14 mouse cellular contexts compared by ENCODE assay signal in the genomic region with DNA sequence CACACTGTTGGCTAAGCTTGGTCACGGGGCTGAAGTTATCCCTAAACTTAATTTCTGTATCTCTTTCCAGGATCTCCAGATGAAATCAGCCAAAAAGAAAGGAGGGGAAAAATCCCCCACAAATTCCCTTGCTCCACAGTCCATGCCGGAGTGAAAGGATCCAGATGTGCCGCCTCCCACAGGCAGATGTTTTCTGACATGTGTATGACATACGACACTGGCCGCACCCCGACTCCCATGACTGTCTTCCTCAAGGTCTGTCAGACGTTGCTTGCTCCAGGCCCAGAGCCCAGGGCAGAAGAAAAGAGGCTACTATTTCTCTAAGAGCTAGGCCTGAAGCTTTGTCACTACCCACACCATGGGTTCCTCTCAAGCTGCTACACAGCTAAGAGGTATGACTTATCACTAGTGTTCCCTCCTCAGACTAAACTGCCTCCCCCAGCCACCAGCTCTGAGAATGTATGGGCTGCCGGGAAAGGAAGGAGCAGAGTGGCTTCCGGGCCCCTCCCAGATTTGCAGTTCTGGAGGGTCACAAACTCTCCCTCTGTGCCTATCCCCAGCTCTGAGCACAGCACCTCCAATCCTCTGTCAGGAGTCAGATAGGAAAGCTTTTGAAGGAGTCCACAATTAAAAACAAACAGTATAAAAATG. TPM values are rescaled to one million over a fixed set of nuclear protein-coding genes. Genes with fewer than 3 reads are reported as not detected.
DNase-seq lines count a peak whose midpoint lies in the region; ATAC-seq and TF ChIP-seq lines count a peak whose summit lies in the region.
"Had no signal": no experiment of that assay in that cellular context is flagged by ENCODE, and none has a peak within 500 bp of the region (broad histone marks: within the 10 kb centered on the region; RNA-seq: fewer than 3 reads in every experiment).

No protein-coding gene starts in this region.

- WGBS in midbrain, embryonic 14.5 days, result 88% methylated on average over 9 of the region's 9 CpGs

- TF ChIP-seq CTCF in left cerebral cortex, adult 2 months (IDR thresholded peaks at IDR 0.05), result no peak
- TF ChIP-seq CTCF in embryonic fibroblast, embryonic 13.5 days (IDR thresholded peaks at IDR 0.05; ENCODE audit: borderline replicate concordance, insufficient read depth, low read length), result no peak

- no peaks in the 10 kb centered on the region for H3K9me3 ChIP-seq in midbrain, embryonic 14.5 days (ENCODE audit: control insufficient read depth, low read length)
- H3K9me3 ChIP-seq: heart, embryonic 10.5 days; hindbrain, embryonic 15.5 days had no signal

- intact Hi-C loops in left cerebral cortex, adult 2 months (cut with DNase I), result no loop called here

- H3K9ac ChIP-seq in midbrain, embryonic 14.5 days (replicated peaks; ENCODE audit: low read length), result no peak overlapping the region
- H3K9ac ChIP-seq: hindbrain, embryonic 15.5 days had no signal

- peak; percentile 31 for DNase-seq in adrenal gland, postnatal 14 days
- DNase-seq in adrenal gland, adult 8-10 months, result no peak
- DNase-seq in left cerebral cortex, adult 2 months (ENCODE audit: extremely low spot score in 1 of 2, low spot score in 2 of 2), result no peak
- no peak for DNase-seq in left cerebral cortex, adult 9 months (ENCODE audit: low spot score in 2 of 2)
- peak; percentile 48 for DNase-seq in mesoderm, embryonic 11.5 days (ENCODE audit: low read depth, low spot score)
- DNase-seq in midbrain, embryonic 14.5 days, result no peak
- DNase-seq: cerebellum, postnatal 36 days; right cerebral cortex, postnatal 14 days; thymus, postnatal 25 days had no signal

- H3K27ac ChIP-seq in left cerebral cortex, adult 2 months, result peak overlapping the region; percentile 47; the same call in 1 of the 2 replicates
- peak overlapping the region; percentile 85 for H3K27ac ChIP-seq in embryonic fibroblast, embryonic 13.5 days (ENCODE audit: insufficient read depth, low read length)
- no peak overlapping the region for H3K27ac ChIP-seq in midbrain, embryonic 14.5 days (replicated peaks; ENCODE audit: low read depth, low read length)
- H3K27ac ChIP-seq: heart, embryonic 10.5 days; hindbrain, embryonic 15.5 days had no signal

- peaks cover 86% of the 10 kb centered on the region for H3K36me3 ChIP-seq in midbrain, embryonic 14.5 days (ENCODE audit: control insufficient read depth, insufficient read depth, low read length)

- ATAC-seq in midbrain, embryonic 14.5 days (ENCODE audit: low FRiP score, low TSS enrichment), result no peak
- no peak for ATAC-seq in megakaryocyte progenitor cell, adult 5-6 weeks (replicated peaks; ENCODE audit: poor library complexity)
- ATAC-seq: forebrain, embryonic 14.5 days had no signal

- TF ChIP-seq POLR2A in embryonic fibroblast, embryonic 13.5 days (IDR thresholded peaks at IDR 0.05; ENCODE audit: low read depth, low read length), result 0 out of 2 replicates have a peak, but pooled peaks have one; percentile 10

- H3K4me1 ChIP-seq in embryonic fibroblast, embryonic 13.5 days (ENCODE audit: control insufficient read depth, insufficient read depth, low read length), result peaks cover 32% of the 10 kb centered on the region
- peaks cover 7% of the 10 kb centered on the region for H3K4me1 ChIP-seq in midbrain, embryonic 14.5 days (ENCODE audit: control insufficient read depth, insufficient read depth, low read length)

- no peaks in the 10 kb centered on the region for H3K27me3 ChIP-seq in midbrain, embryonic 14.5 days (ENCODE audit: control insufficient read depth, insufficient read depth, low read length)
- H3K27me3 ChIP-seq: hindbrain, embryonic 15.5 days had no signal

- H3K4me3 ChIP-seq in left cerebral cortex, adult 2 months, result no peak overlapping the region
- no peak overlapping the region for H3K4me3 ChIP-seq in embryonic fibroblast, embryonic 13.5 days (ENCODE audit: insufficient read depth, low read length)
- H3K4me3 ChIP-seq in midbrain, embryonic 14.5 days (replicated peaks; ENCODE audit: low read depth, low read length), result no peak overlapping the region
- H3K4me3 ChIP-seq: heart, embryonic 10.5 days; hindbrain, embryonic 15.5 days had no signal

- H3K4me2 ChIP-seq in midbrain, embryonic 14.5 days (ENCODE audit: low read length), result no peak overlapping the region
- H3K4me2 ChIP-seq: hindbrain, embryonic 15.5 days had no signal

RNA-seq across cellular contexts. Expression of gene Lrp1, which starts 11.4 kb away (rescaled TPM):
- total RNA-seq in adrenal gland, postnatal 14 days (2021), result 138 and 201 TPM in 2 replicates
- 100 to 1,000 TPM; 212 to 271 (median 242) TPM for total RNA-seq in adrenal gland, adult 8-10 months (2022)
- 100 to 1,000 TPM; 341 to 357 TPM for total RNA-seq in left cerebral cortex, adult 2 months (2021)
- polyA plus RNA-seq in embryonic fibroblast, embryonic 13.5 days (2011; ENCODE audit: insufficient read length, low read depth, missing spikeins), result 387 and 453 TPM in 2 replicates
- 110 and 131 TPM in 2 replicates for polyA plus RNA-seq in midbrain, embryonic 14.5 days (2014; fragmentation: Nextera tagmentation; extraction: Ambion mirVana)
- total RNA-seq in megakaryocyte progenitor cell, adult 5-6 weeks (2015), result 9.8 and 10.0 TPM in 2 replicates
- 4.5 and 7.3 TPM in 2 replicates for total RNA-seq in megakaryocyte progenitor cell, adult 5-6 weeks (2017)

RNA-seq across cellular contexts. Expression of gene Stat6, which starts 33.2 kb away (rescaled TPM):
- total RNA-seq in adrenal gland, postnatal 14 days (2021), result 75.0 and 89.4 TPM in 2 replicates
- 100 to 1,000 TPM in 3 of 4 experiments, 10 to 100 TPM in 1; 96.7 to 113 (median 107) TPM for total RNA-seq in adrenal gland, adult 8-10 months (2022)
- total RNA-seq in left cerebral cortex, adult 2 months (2021), result 10 to 100 TPM; 11.4 to 12.9 TPM
- 55.1 and 55.8 TPM in 2 replicates for polyA plus RNA-seq in embryonic fibroblast, embryonic 13.5 days (2011; ENCODE audit: insufficient read length, low read depth, missing spikeins)
- polyA plus RNA-seq in midbrain, embryonic 14.5 days (2014; fragmentation: Nextera tagmentation; extraction: Ambion mirVana), result 1.4 and 4.0 TPM in 2 replicates
- 27.3 and 29.6 TPM in 2 replicates for total RNA-seq in megakaryocyte progenitor cell, adult 5-6 weeks (2015)
- total RNA-seq in megakaryocyte progenitor cell, adult 5-6 weeks (2017), result 38.9 and 42.7 TPM in 2 replicates

RNA-seq across cellular contexts. Expression of gene Nemp1, which starts 57.2 kb away (rescaled TPM):
- total RNA-seq in adrenal gland, postnatal 14 days (2021), result 9.2 and 9.4 TPM in 2 replicates
- total RNA-seq in adrenal gland, adult 8-10 months (2022), result 10 to 100 TPM in 2 of 4 experiments, 1 to 10 TPM in 2; 6.3 to 10.6 (median 9.6) TPM
- total RNA-seq in left cerebral cortex, adult 2 months (2021), result 1 to 10 TPM; 4.1 to 4.7 TPM
- polyA plus RNA-seq in embryonic fibroblast, embryonic 13.5 days (2011; ENCODE audit: insufficient read length, low read depth, missing spikeins), result 8.5 and 10.6 TPM in 2 replicates
- polyA plus RNA-seq in midbrain, embryonic 14.5 days (2014; fragmentation: Nextera tagmentation; extraction: Ambion mirVana), result 2.6 and 3.5 TPM in 2 replicates
- total RNA-seq in megakaryocyte progenitor cell, adult 5-6 weeks (2015), result 15.7 and 19.8 TPM in 2 replicates
- total RNA-seq in megakaryocyte progenitor cell, adult 5-6 weeks (2017), result 17.8 and 25.3 TPM in 2 replicates

RNA-seq across cellular contexts. Expression of gene Nab2, which starts 58.8 kb away (rescaled TPM):
- total RNA-seq in adrenal gland, postnatal 14 days (2021), result 23.7 and 24.6 TPM in 2 replicates
- total RNA-seq in adrenal gland, adult 8-10 months (2022), result 10 to 100 TPM; 20.0 to 33.6 (median 26.8) TPM
- total RNA-seq in left cerebral cortex, adult 2 months (2021), result 10 to 100 TPM; 44.9 to 67.4 TPM
- 69.7 and 77.8 TPM in 2 replicates for polyA plus RNA-seq in embryonic fibroblast, embryonic 13.5 days (2011; ENCODE audit: insufficient read length, low read depth, missing spikeins)
- polyA plus RNA-seq in midbrain, embryonic 14.5 days (2014; fragmentation: Nextera tagmentation; extraction: Ambion mirVana), result 0.93 and 1.2 TPM in 2 replicates
- 2.4 and 2.6 TPM in 2 replicates for total RNA-seq in megakaryocyte progenitor cell, adult 5-6 weeks (2015)
- total RNA-seq in megakaryocyte progenitor cell, adult 5-6 weeks (2017), result 3.4 and 5.2 TPM in 2 replicates

Comparison
In these comparisons a context has a peak if more than half of its experiments do, and no peak if none do; other contexts are left out.
1. DNase-seq: peak in adrenal gland, postnatal 14 days (single experiment) and mesoderm, embryonic 11.5 days (single experiment); none in adrenal gland, adult 8-10 months (single experiment), left cerebral cortex, adult 2 months (0 of 2), left cerebral cortex, adult 9 months (0 of 2) and midbrain, embryonic 14.5 days (single experiment).
2. RNA of gene Lrp1, which starts 11.4 kb away (total RNA-seq): 341 to 357 TPM in left cerebral cortex, adult 2 months, 212 to 271 TPM in adrenal gland, adult 8-10 months and 138 to 201 TPM in adrenal gland, postnatal 14 days; 4.5 to 10.0 TPM in megakaryocyte progenitor cell, adult 5-6 weeks; every median in the first group is over 10 times any median in the second.